8 mouse cellular contexts compared by ENCODE assay signal in genomic region chr14:21018977-21019376, GRCm38 (mm10). TPM values are rescaled to one million over a fixed set of nuclear protein-coding genes. Genes with fewer than 3 reads are reported as not detected.
DNase-seq lines count a peak whose midpoint lies in the region; ATAC-seq lines count a peak whose summit lies in the region.
"Had no signal": no experiment of that assay in that cellular context is flagged by ENCODE, and none has a peak within 500 bp of the region (broad histone marks: within the 10 kb centered on the region; RNA-seq: fewer than 3 reads in every experiment).

No protein-coding gene starts in this region.

- no peak overlapping the region for H3K27ac ChIP-seq in forebrain, embryonic 15.5 days (replicated peaks)
- H3K27ac ChIP-seq in midbrain, embryonic 12.5 days (replicated peaks), result no peak overlapping the region
- H3K27ac ChIP-seq: heart, embryonic 13.5 days had no signal

- peaks cover 11% of the 10 kb centered on the region; the same call in 1 of the 2 replicates for H3K36me3 ChIP-seq in forebrain, embryonic 15.5 days
- H3K36me3 ChIP-seq in midbrain, embryonic 12.5 days, result peaks cover 16% of the 10 kb centered on the region; the same call in 1 of the 2 replicates

- no peaks in the 10 kb centered on the region for H3K4me1 ChIP-seq in forebrain, embryonic 15.5 days
- no peaks in the 10 kb centered on the region for H3K4me1 ChIP-seq in midbrain, embryonic 12.5 days

- H3K27me3 ChIP-seq in forebrain, embryonic 15.5 days, result no peaks in the 10 kb centered on the region
- H3K27me3 ChIP-seq in midbrain, embryonic 12.5 days, result no peaks in the 10 kb centered on the region
- H3K27me3 ChIP-seq: heart, embryonic 13.5 days had no signal

- H3K9ac ChIP-seq in forebrain, embryonic 15.5 days (replicated peaks), result no peak overlapping the region
- 0 out of 2 replicates have a peak overlapping the region, but pooled peaks have one; percentile 15 for H3K9ac ChIP-seq in midbrain, embryonic 12.5 days (replicated peaks)
- H3K9ac ChIP-seq: heart, embryonic 13.5 days had no signal

- WGBS in forebrain, embryonic 15.5 days, result 24% methylated on average over 3 of the region's 3 CpGs
- 43% methylated on average over 3 of the region's 3 CpGs for WGBS in midbrain, embryonic 12.5 days

- H3K4me2 ChIP-seq in forebrain, embryonic 15.5 days (replicated peaks), result no peak overlapping the region
- no peak overlapping the region for H3K4me2 ChIP-seq in midbrain, embryonic 12.5 days (replicated peaks)
- H3K4me2 ChIP-seq: heart, embryonic 13.5 days had no signal

- peak; percentile 75 for ATAC-seq in forebrain, embryonic 15.5 days (replicated peaks)
- peak; percentile 38; the same call in 1 of the 2 replicates for ATAC-seq in midbrain, embryonic 12.5 days (ENCODE audit: low FRiP score, low read depth)

- H3K9me3 ChIP-seq in forebrain, embryonic 15.5 days, result no peaks in the 10 kb centered on the region
- no peaks in the 10 kb centered on the region for H3K9me3 ChIP-seq in midbrain, embryonic 12.5 days
- H3K9me3 ChIP-seq: heart, embryonic 13.5 days had no signal

- H3K4me3 ChIP-seq in forebrain, embryonic 15.5 days, result no peak overlapping the region
- no peak overlapping the region for H3K4me3 ChIP-seq in midbrain, embryonic 12.5 days
- H3K4me3 ChIP-seq: heart, embryonic 13.5 days had no signal

- intact Hi-C loops in left cerebral cortex, postnatal 36 days (cut with DNase I), result loop anchor here (10.0 kb wide), 1 partner anchor 254 kb away; no protein-coding TSS in a partner anchor

- peak; percentile 35 for DNase-seq in left cerebral cortex, adult 11 months (ENCODE audit: low spot score)
- no peak for DNase-seq in left cerebral cortex, postnatal 36 days (ENCODE audit: low spot score in 2 of 2)
- DNase-seq in ES-CJ7 (ENCODE audit: low read depth, low spot score) (peak; percentile 21), ZHBTc4 (ENCODE audit: low read depth, low spot score) (peak; percentile 46)
- DNase-seq in spleen, adult 12 weeks (ENCODE audit: low spot score), result no peak

RNA-seq across cellular contexts. Expression of gene Ap3m1, which starts 33.3 kb away (rescaled TPM):
- 10 to 100 TPM; 61.7 to 62.0 TPM for total RNA-seq in left cerebral cortex, postnatal 36 days (2021)
- 104 and 107 TPM in 2 replicates for polyA plus RNA-seq in forebrain, embryonic 15.5 days (2015; fragmentation: Nextera tagmentation; extraction: Ambion mirVana)
- polyA plus RNA-seq in midbrain, embryonic 12.5 days (2016; fragmentation: Nextera tagmentation; extraction: Ambion mirVana), result 121 TPM in 2 replicates

RNA-seq across cellular contexts. Expression of gene Adk, which starts 33.4 kb away (rescaled TPM):
- total RNA-seq in left cerebral cortex, postnatal 36 days (2021), result 10 to 100 TPM; 63.6 to 66.2 TPM
- polyA plus RNA-seq in forebrain, embryonic 15.5 days (2015; fragmentation: Nextera tagmentation; extraction: Ambion mirVana), result 68.6 and 74.6 TPM in 2 replicates
- polyA plus RNA-seq in midbrain, embryonic 12.5 days (2016; fragmentation: Nextera tagmentation; extraction: Ambion mirVana), result 84.3 and 84.7 TPM in 2 replicates

Comparison
In these comparisons a context has a peak if more than half of its experiments do, and no peak if none do; other contexts are left out.
1. DNase-seq: peak in left cerebral cortex, adult 11 months (single experiment), ES-CJ7 (single experiment) and ZHBTc4 (single experiment); none in left cerebral cortex, postnatal 36 days (0 of 2) and spleen, adult 12 weeks (single experiment).